Mouse (Mus musculus) CH12.LX (cell line): ENCODE results near the gene Homez. TPM values are rescaled to one million over a fixed set of nuclear protein-coding genes. Genes with fewer than 3 reads are reported as not detected.

Experiments
- NRF1 ChIP-seq: IDR thresholded peaks from 2 replicates; pipeline ENCODE4 v1.6.1; 2014; ENCODE audit warnings: low read depth, mild to moderate bottlenecking, inconsistent platforms, low read length, improper control_type of control experiment, moderate library complexity
- ZC3H11A ChIP-seq: IDR thresholded peaks from 2 replicates; pipeline ENCODE4 v1.6.1; 2012; ENCODE audit warnings: low read depth, mild to moderate bottlenecking, inconsistent platforms, low read length, improper control_type of control experiment
- polyA plus RNA-seq: library from polyadenylated mRNA; unstranded; fragments of >175 nt; gene quantifications from 2 replicates; pipeline ENCODE4 v1.2.1, GENCODE M21; 2012; ENCODE audit warnings: low read depth; ENCODE audit not compliant: insufficient read length
- total RNA-seq, 2 experiments: library from RNA; depleted of rRNA; stranded (reverse); fragments of 300-350 nt in 1 of 2; fragments of >200 nt in 1 of 2; gene quantifications; 2 replicates each; pipeline ENCODE4 v1.2.3; 2012 to 2014

Homez gene
- total and polyA plus RNA-seq, 3 experiments, result 3.5 to 7.2 (median 3.7) TPM

GRCm38 (mm10) chr14:54806124-54806523 is 64.6 kb downstream of the Homez start (continued):
- TF ChIP-seq NRF1 (no peak), ZC3H11A (no peak)
- TF ChIP-seq, all 38 proteins: peak for 0

Other genes starting within 250 kb of the Homez start
Only the 20 nearest of the 25 such genes appear.
- 33.1 and 37.4 TPM in 2 replicates for gene 1700123O20Rik, start 184.7 kb downstream of the Homez start, total RNA-seq (2012; rRNA removed)
- gene 1700123O20Rik, start 184.7 kb downstream of the Homez start, total RNA-seq (2014; rRNA removed), result 56.0 and 59.1 TPM in 2 replicates
- gene 1700123O20Rik, start 184.7 kb downstream of the Homez start, polyA plus RNA-seq, result 60.7 and 63.3 TPM in 2 replicates
- gene Acin1, start 184.0 kb downstream of the Homez start, total RNA-seq (2012; rRNA removed), result 118 and 148 TPM in 2 replicates
- gene Acin1, start 184.0 kb downstream of the Homez start, total RNA-seq (2014; rRNA removed), result 74.0 and 85.6 TPM in 2 replicates
- 324 and 364 TPM in 2 replicates for gene Acin1, start 184.0 kb downstream of the Homez start, polyA plus RNA-seq
- gene Gm29776, start 172.1 kb downstream of the Homez start, total RNA-seq (2012; rRNA removed), result not detected in 2 replicates
- not detected in 2 replicates for gene Gm29776, start 172.1 kb downstream of the Homez start, total RNA-seq (2014; rRNA removed)
- not detected in 2 replicates for gene Gm29776, start 172.1 kb downstream of the Homez start, polyA plus RNA-seq
- 0.34 TPM in 1 of 2 replicates, not detected in the other for gene Cebpe, start 158.8 kb downstream of the Homez start, total RNA-seq (2012; rRNA removed)
- gene Cebpe, start 158.8 kb downstream of the Homez start, total RNA-seq (2014; rRNA removed), result not detected in 2 replicates
- 0.46 TPM in 1 of 2 replicates, not detected in the other for gene Cebpe, start 158.8 kb downstream of the Homez start, polyA plus RNA-seq
- 0.08 and 0.13 TPM in 2 replicates for gene Slc7a8, start 89.0 kb downstream of the Homez start, total RNA-seq (2012; rRNA removed)
- not detected in 2 replicates for gene Slc7a8, start 89.0 kb downstream of the Homez start, total RNA-seq (2014; rRNA removed)
- gene Slc7a8, start 89.0 kb downstream of the Homez start, polyA plus RNA-seq, result 0.16 and 0.17 TPM in 2 replicates
- not detected in 2 replicates for gene Rnf212b, start 56.8 kb downstream of the Homez start, total RNA-seq (2012; rRNA removed)
- not detected in 2 replicates for gene Rnf212b, start 56.8 kb downstream of the Homez start, total RNA-seq (2014; rRNA removed)
- not detected in 2 replicates for gene Rnf212b, start 56.8 kb downstream of the Homez start, polyA plus RNA-seq
- gene Ppp1r3e, start 6.6 kb upstream of the Homez start, total RNA-seq (2012; rRNA removed), result 1.3 and 1.6 TPM in 2 replicates
- gene Ppp1r3e, start 6.6 kb upstream of the Homez start, total RNA-seq (2014; rRNA removed), result 0.51 and 0.55 TPM in 2 replicates
- gene Ppp1r3e, start 6.6 kb upstream of the Homez start, polyA plus RNA-seq, result 1.2 and 1.4 TPM in 2 replicates
- gene Bcl2l2, start 12.4 kb upstream of the Homez start, total RNA-seq (2012; rRNA removed), result 4.8 and 6.2 TPM in 2 replicates
- 0.32 and 0.50 TPM in 2 replicates for gene Bcl2l2, start 12.4 kb upstream of the Homez start, total RNA-seq (2014; rRNA removed)
- 0.46 and 0.76 TPM in 2 replicates for gene Bcl2l2, start 12.4 kb upstream of the Homez start, polyA plus RNA-seq
- 0.13 TPM in 1 of 2 replicates, not detected in the other for gene Gm20521, start 12.5 kb upstream of the Homez start, total RNA-seq (2012; rRNA removed)
- gene Gm20521, start 12.5 kb upstream of the Homez start, total RNA-seq (2014; rRNA removed), result not detected in 2 replicates
- gene Gm20521, start 12.5 kb upstream of the Homez start, polyA plus RNA-seq, result not detected in 2 replicates
- gene Pabpn1, start 21.5 kb upstream of the Homez start, total RNA-seq (2012; rRNA removed), result 56.8 and 73.7 TPM in 2 replicates
- 85.5 and 88.0 TPM in 2 replicates for gene Pabpn1, start 21.5 kb upstream of the Homez start, total RNA-seq (2014; rRNA removed)
- gene Pabpn1, start 21.5 kb upstream of the Homez start, polyA plus RNA-seq, result 275 and 302 TPM in 2 replicates
- 0.71 and 1.1 TPM in 2 replicates for gene Slc22a17, start 42.2 kb upstream of the Homez start, total RNA-seq (2012; rRNA removed)
- 0.04 and 0.16 TPM in 2 replicates for gene Slc22a17, start 42.2 kb upstream of the Homez start, total RNA-seq (2014; rRNA removed)
- gene Slc22a17, start 42.2 kb upstream of the Homez start, polyA plus RNA-seq, result 0.15 and 0.34 TPM in 2 replicates
- gene Efs, start 55.2 kb upstream of the Homez start, total RNA-seq (2012; rRNA removed), result not detected in 2 replicates
- gene Efs, start 55.2 kb upstream of the Homez start, total RNA-seq (2014; rRNA removed), result not detected in 2 replicates
- gene Efs, start 55.2 kb upstream of the Homez start, polyA plus RNA-seq, result not detected in 2 replicates
- gene Il25, start 61.7 kb upstream of the Homez start, total RNA-seq (2012; rRNA removed), result not detected in 2 replicates
- not detected in 2 replicates for gene Il25, start 61.7 kb upstream of the Homez start, total RNA-seq (2014; rRNA removed)
- not detected in 2 replicates for gene Il25, start 61.7 kb upstream of the Homez start, polyA plus RNA-seq
- not detected in 2 replicates for gene Cmtm5, start 65.3 kb upstream of the Homez start, total RNA-seq (2012; rRNA removed)
- not detected in 2 replicates for gene Cmtm5, start 65.3 kb upstream of the Homez start, total RNA-seq (2014; rRNA removed)
- gene Cmtm5, start 65.3 kb upstream of the Homez start, polyA plus RNA-seq, result not detected in 2 replicates
- 0.21 and 0.98 TPM in 2 replicates for gene Myh6, start 96.0 kb upstream of the Homez start, total RNA-seq (2012; rRNA removed)
- gene Myh6, start 96.0 kb upstream of the Homez start, total RNA-seq (2014; rRNA removed), result 0.04 and 0.16 TPM in 2 replicates
- 1.3 and 1.5 TPM in 2 replicates for gene Myh6, start 96.0 kb upstream of the Homez start, polyA plus RNA-seq
- not detected in 2 replicates for gene Gm17428, start 106.0 kb upstream of the Homez start, total RNA-seq (2012; rRNA removed)
- gene Gm17428, start 106.0 kb upstream of the Homez start, total RNA-seq (2014; rRNA removed), result not detected in 2 replicates
- gene Gm17428, start 106.0 kb upstream of the Homez start, polyA plus RNA-seq, result not detected in 2 replicates
- gene Myh7, start 123.7 kb upstream of the Homez start, total RNA-seq (2012; rRNA removed), result 0.08 TPM in 2 replicates
- not detected in 2 replicates for gene Myh7, start 123.7 kb upstream of the Homez start, total RNA-seq (2014; rRNA removed)
- gene Myh7, start 123.7 kb upstream of the Homez start, polyA plus RNA-seq, result 0.57 TPM in 1 of 2 replicates, not detected in the other
- 77.9 and 90.7 TPM in 2 replicates for gene Ngdn, start 144.5 kb upstream of the Homez start, total RNA-seq (2012; rRNA removed)
- 111 and 128 TPM in 2 replicates for gene Ngdn, start 144.5 kb upstream of the Homez start, total RNA-seq (2014; rRNA removed)
- gene Ngdn, start 144.5 kb upstream of the Homez start, polyA plus RNA-seq, result 75.4 and 79.0 TPM in 2 replicates
- 0.34 and 0.59 TPM in 2 replicates for gene Zfhx2, start 221.4 kb upstream of the Homez start, total RNA-seq (2012; rRNA removed)
- 0.03 and 0.07 TPM in 2 replicates for gene Zfhx2, start 221.4 kb upstream of the Homez start, total RNA-seq (2014; rRNA removed)
- 0.29 and 0.30 TPM in 2 replicates for gene Zfhx2, start 221.4 kb upstream of the Homez start, polyA plus RNA-seq
- 3.7 and 4.0 TPM in 2 replicates for gene Thtpa, start 223.8 kb upstream of the Homez start, total RNA-seq (2012; rRNA removed)
- 9.0 and 9.4 TPM in 2 replicates for gene Thtpa, start 223.8 kb upstream of the Homez start, total RNA-seq (2014; rRNA removed)
- gene Thtpa, start 223.8 kb upstream of the Homez start, polyA plus RNA-seq, result 5.5 and 6.7 TPM in 2 replicates